Comparison of ENCODE assay signal across 20 mouse cellular contexts in the genomic region with DNA sequence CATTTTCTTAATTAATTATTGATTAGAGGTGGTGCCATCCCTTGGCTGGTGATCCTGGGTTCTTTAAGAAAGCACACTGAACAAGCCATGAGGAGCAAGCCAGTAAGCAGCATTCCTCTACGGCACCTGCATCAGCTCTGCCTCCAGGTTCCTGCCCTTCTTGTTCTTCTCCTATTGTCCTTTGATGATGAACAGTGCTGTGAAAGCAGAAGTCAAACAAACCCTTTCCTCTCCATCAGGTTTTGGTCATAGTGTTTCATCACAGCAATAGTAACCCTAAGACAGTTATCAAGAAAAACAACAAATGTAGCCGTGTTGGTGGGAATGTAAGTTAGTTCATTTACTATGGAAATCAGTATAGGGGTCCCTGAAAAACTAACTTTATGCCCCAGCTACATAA. TPM values are rescaled to one million over a fixed set of nuclear protein-coding genes. Genes with fewer than 3 reads are reported as not detected.
"Had no signal": no experiment of that assay in that cellular context is flagged by ENCODE, and none has a peak within 500 bp of the region (broad histone marks: within the 10 kb centered on the region; RNA-seq: fewer than 3 reads in every experiment).

No protein-coding gene starts in this region.

- H3K4me2 ChIP-seq: neural tube, embryonic 12.5 days; neural tube, embryonic 13.5 days; neural tube, embryonic 15.5 days; stomach, embryonic 15.5 days had no signal

- DNase-seq: retina, postnatal 1 day; right cerebral cortex, adult 18-20 months; right cerebral cortex, postnatal 14 days; right cerebral cortex, postnatal 25 days; right cerebral cortex, postnatal 4 days; spleen, adult 18-20 months; thymus, adult 18-20 months; thymus, adult 2 months; thymus, postnatal 14 days; thymus, postnatal 25 days; thymus, postnatal 36 days; thymus, postnatal 4 days had no signal

- H3K27ac ChIP-seq: neural tube, embryonic 12.5 days; neural tube, embryonic 13.5 days; neural tube, embryonic 15.5 days; stomach, embryonic 15.5 days; stomach, postnatal 0 days had no signal

- H3K9ac ChIP-seq: neural tube, embryonic 12.5 days; neural tube, embryonic 13.5 days; neural tube, embryonic 15.5 days; stomach, embryonic 15.5 days had no signal

- H3K4me3 ChIP-seq: neural tube, embryonic 12.5 days; neural tube, embryonic 13.5 days; neural tube, embryonic 15.5 days; stomach, embryonic 15.5 days had no signal

- H3K9me3 ChIP-seq: neural tube, embryonic 12.5 days; neural tube, embryonic 13.5 days; neural tube, embryonic 15.5 days; stomach, embryonic 15.5 days had no signal

- H3K36me3 ChIP-seq: neural tube, embryonic 12.5 days; neural tube, embryonic 13.5 days; neural tube, embryonic 15.5 days; stomach, embryonic 15.5 days had no signal

- H3K4me1 ChIP-seq: neural tube, embryonic 12.5 days; neural tube, embryonic 13.5 days; neural tube, embryonic 15.5 days; stomach, embryonic 15.5 days had no signal

- H3K27me3 ChIP-seq: neural tube, embryonic 12.5 days; neural tube, embryonic 13.5 days; neural tube, embryonic 15.5 days; stomach, embryonic 15.5 days had no signal

RNA-seq across cellular contexts. Expression of gene Fxyd4, which starts 44.1 kb away (rescaled TPM):
- polyA plus RNA-seq: small intestine, adult 2 months; spleen, adult 2 months; testis, adult 2 months had no signal
